ENCODE assay signal across 25 mouse cellular contexts in the genomic region with DNA sequence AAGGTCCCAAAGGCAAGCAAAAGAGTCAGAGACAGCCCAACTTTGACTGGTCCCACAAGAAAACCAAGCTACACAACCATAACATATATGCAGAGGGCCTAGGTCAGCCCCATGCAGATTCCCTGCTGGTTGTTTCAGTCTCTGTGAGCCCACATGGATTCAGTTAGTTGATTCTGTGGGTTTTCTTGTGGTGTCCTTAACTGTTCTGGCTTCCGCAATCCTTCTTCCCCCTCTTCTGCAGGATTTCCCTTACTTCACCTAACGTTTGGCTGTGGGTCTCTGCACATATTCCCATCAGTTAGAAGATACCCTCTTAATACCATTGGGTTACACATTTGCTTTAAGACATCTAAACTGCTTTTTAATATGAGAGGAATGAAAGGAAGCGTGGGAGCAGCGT.
"Had no signal": no experiment of that assay in that cellular context is flagged by ENCODE, and none has a peak within 500 bp of the region (broad histone marks: within the 10 kb centered on the region; RNA-seq: fewer than 3 reads in every experiment).

No protein-coding gene starts in this region.

- DNase-seq: forebrain, postnatal 0 days; gastrocnemius, postnatal 14 days; gastrocnemius, postnatal 36 days; heart, adult 2 months; heart, postnatal 14 days; heart, postnatal 36 days; kidney, adult 11 months; kidney, adult 8-10 months; kidney, postnatal 10 days; kidney, postnatal 25 days; layer of hippocampus, adult 9-11 months; layer of hippocampus, postnatal 36 days; left cerebral cortex, postnatal 4 days; liver, embryonic 13.5 days had no signal

- H3K27ac ChIP-seq: heart, adult 2 months; heart, embryonic 13.5 days; heart, embryonic 15.5 days; hindbrain, embryonic 10.5 days; hindbrain, embryonic 12.5 days; hindbrain, embryonic 15.5 days; hindbrain, postnatal 0 days; limb, embryonic 13.5 days; limb, embryonic 15.5 days; liver, embryonic 13.5 days had no signal

- H3K4me3 ChIP-seq: heart, adult 2 months; heart, embryonic 13.5 days; heart, embryonic 15.5 days; hindbrain, embryonic 10.5 days; hindbrain, embryonic 12.5 days; hindbrain, embryonic 15.5 days; limb, embryonic 13.5 days; limb, embryonic 15.5 days; liver, embryonic 13.5 days had no signal

- H3K36me3 ChIP-seq: heart, embryonic 13.5 days; heart, embryonic 15.5 days; hindbrain, embryonic 10.5 days; hindbrain, embryonic 12.5 days; hindbrain, embryonic 15.5 days; limb, embryonic 13.5 days; limb, embryonic 15.5 days; liver, embryonic 13.5 days had no signal

- H3K27me3 ChIP-seq: heart, embryonic 13.5 days; heart, embryonic 15.5 days; hindbrain, embryonic 12.5 days; hindbrain, embryonic 15.5 days; limb, embryonic 13.5 days; limb, embryonic 15.5 days; liver, embryonic 13.5 days had no signal

- ATAC-seq: forebrain, postnatal 0 days; hindbrain, postnatal 0 days; intestine, embryonic 16.5 days had no signal

- H3K9ac ChIP-seq: forebrain, postnatal 0 days; heart, embryonic 13.5 days; heart, embryonic 15.5 days; hindbrain, embryonic 12.5 days; hindbrain, embryonic 15.5 days; limb, embryonic 13.5 days; limb, embryonic 15.5 days; liver, embryonic 13.5 days had no signal

- H3K4me2 ChIP-seq: heart, embryonic 11.5 days; heart, embryonic 13.5 days; heart, embryonic 15.5 days; hindbrain, embryonic 12.5 days; hindbrain, embryonic 15.5 days; limb, embryonic 13.5 days; limb, embryonic 15.5 days; liver, embryonic 11.5 days; liver, embryonic 13.5 days had no signal

- H3K9me3 ChIP-seq: heart, embryonic 13.5 days; heart, embryonic 15.5 days; hindbrain, embryonic 10.5 days; hindbrain, embryonic 12.5 days; hindbrain, embryonic 15.5 days; limb, embryonic 13.5 days; limb, embryonic 15.5 days; liver, embryonic 13.5 days had no signal

- H3K4me1 ChIP-seq: heart, embryonic 13.5 days; heart, embryonic 15.5 days; hindbrain, embryonic 10.5 days; hindbrain, embryonic 12.5 days; hindbrain, embryonic 15.5 days; limb, embryonic 13.5 days; limb, embryonic 15.5 days; liver, embryonic 13.5 days had no signal
